Mouse (Mus musculus): Measurements from ENCODE around the gene Rsad1. TPM values are rescaled to one million over a fixed set of nuclear protein-coding genes. Genes with fewer than 3 reads are reported as not detected.

Rsad1 gene
- polyA plus RNA-seq, 1 experiment = 5.7 TPM

GRCm38 (mm10) chr11:94498093-94498996, 50.7 kb downstream of the Rsad1 start:
- peaks cover 6% of the 10 kb centered on the region; the same call in 1 of the 2 replicates for H3K27me3 ChIP-seq (ENCODE audit: control insufficient read depth, insufficient read depth, low read length)
- no peaks in the 10 kb centered on the region for H3K4me1 ChIP-seq (ENCODE audit: control insufficient read depth, insufficient read depth, insufficient read length)
- no peak overlapping the region for H3K27ac ChIP-seq (ENCODE audit: insufficient read depth, low read length)
- no peak for TF ChIP-seq POLR2A (IDR thresholded peaks at IDR 0.05; ENCODE audit: low read depth, low read length)
- no peak for TF ChIP-seq CTCF (IDR thresholded peaks at IDR 0.05; ENCODE audit: extremely low read depth, insufficient read depth, insufficient read length, insufficient replicate concordance)
- 36% methylated on average over 19 of the region's 19 CpGs for WGBS
- no peak overlapping the region for H3K4me3 ChIP-seq (ENCODE audit: extremely low read depth, insufficient read depth, insufficient read length)
- H3K36me3 ChIP-seq (ENCODE audit: control insufficient read depth, insufficient read depth, low read length) = no peaks in the 10 kb centered on the region
- no peak for DNase-seq (ENCODE audit: low read depth in 1 of 2, low spot score in 2 of 2)

DNA sequence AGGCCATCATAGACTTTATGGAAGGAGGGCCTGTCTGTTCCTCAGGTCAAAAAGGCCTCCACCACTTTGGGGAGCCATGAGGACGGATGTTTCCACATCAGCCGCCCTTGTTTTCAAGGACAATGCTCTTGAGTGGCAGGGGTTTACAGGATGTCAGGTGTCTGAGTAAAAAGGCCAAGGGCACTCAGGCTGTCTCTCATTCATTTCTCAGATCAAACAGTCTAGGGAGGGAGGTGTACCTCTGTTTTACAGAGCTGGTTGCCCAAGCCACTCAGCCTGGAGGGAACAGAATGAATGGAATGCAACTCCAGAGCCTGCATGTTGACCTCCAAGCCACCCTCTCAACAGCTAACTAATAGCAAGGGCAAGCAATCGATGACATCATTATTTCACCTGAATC, 53.6 kb downstream of the Rsad1 start:
- WGBS = 89% methylated on average over 3 of the region's 3 CpGs
- Histone ChIP-seq H3K4me3 (ENCODE audit: extremely low read depth, insufficient read depth, insufficient read length) (no peak overlapping the region), H3K4me1 (ENCODE audit: control insufficient read depth, insufficient read depth, insufficient read length) (peaks cover 5% of the 10 kb centered on the region; the same call in 1 of the 2 replicates), H3K27ac (ENCODE audit: insufficient read depth, low read length) (no peak overlapping the region), H3K36me3 (ENCODE audit: control insufficient read depth, insufficient read depth, low read length) (no peaks in the 10 kb centered on the region), H3K27me3 (ENCODE audit: control insufficient read depth, insufficient read depth, low read length) (peaks cover 9% of the 10 kb centered on the region; the same call in 1 of the 2 replicates)
- DNase-seq (ENCODE audit: low read depth in 1 of 2, low spot score in 2 of 2) = no peak
- TF ChIP-seq POLR2A (IDR thresholded peaks at IDR 0.05; ENCODE audit: low read depth, low read length) (no peak), CTCF (IDR thresholded peaks at IDR 0.05; ENCODE audit: extremely low read depth, insufficient read depth, insufficient read length, insufficient replicate concordance) (no peak)

- H3K4me3 ChIP-seq (ENCODE audit: extremely low read depth, insufficient read depth, insufficient read length) = no peak overlapping the region
- TF ChIP-seq CTCF (IDR thresholded peaks at IDR 0.05; ENCODE audit: extremely low read depth, insufficient read depth, insufficient read length, insufficient replicate concordance) = no peak
- no peak for TF ChIP-seq POLR2A (IDR thresholded peaks at IDR 0.05; ENCODE audit: low read depth, low read length)
- peaks cover 5% of the 10 kb centered on the region; the same call in 1 of the 2 replicates for H3K4me1 ChIP-seq (ENCODE audit: control insufficient read depth, insufficient read depth, insufficient read length)
- no peaks in the 10 kb centered on the region for H3K36me3 ChIP-seq (ENCODE audit: control insufficient read depth, insufficient read depth, low read length)
- H3K27ac ChIP-seq (ENCODE audit: insufficient read depth, low read length) = no peak overlapping the region
- WGBS = 34% methylated on average over 7 of the region's 7 CpGs
- H3K27me3 ChIP-seq (ENCODE audit: control insufficient read depth, insufficient read depth, low read length) = 0 out of 2 replicates have a peak, but pooled peaks cover 4% of the 10 kb centered on the region
- DNase-seq (ENCODE audit: low read depth in 1 of 2, low spot score in 2 of 2) = no peak
These were observed 57.3 kb downstream of the Rsad1 start for GRCm38 (mm10) chr11:94491749-94492099.

- Histone ChIP-seq H3K27me3 (ENCODE audit: control insufficient read depth, insufficient read depth, low read length) (0 out of 2 replicates have a peak, but pooled peaks cover 4% of the 10 kb centered on the region), H3K4me1 (ENCODE audit: control insufficient read depth, insufficient read depth, insufficient read length) (peaks cover 5% of the 10 kb centered on the region; the same call in 1 of the 2 replicates), H3K4me3 (ENCODE audit: extremely low read depth, insufficient read depth, insufficient read length) (no peak overlapping the region), H3K27ac (ENCODE audit: insufficient read depth, low read length) (no peak overlapping the region), H3K36me3 (ENCODE audit: control insufficient read depth, insufficient read depth, low read length) (no peaks in the 10 kb centered on the region)
- TF ChIP-seq POLR2A (IDR thresholded peaks at IDR 0.05; ENCODE audit: low read depth, low read length) (no peak), CTCF (IDR thresholded peaks at IDR 0.05; ENCODE audit: extremely low read depth, insufficient read depth, insufficient read length, insufficient replicate concordance) (no peak)
- WGBS = 4% methylated on average over 55 of the region's 55 CpGs
- no peak for DNase-seq (ENCODE audit: low read depth in 1 of 2, low spot score in 2 of 2)
These were observed 57.9 kb downstream of the Rsad1 start for GRCm38 (mm10) chr11:94491035-94491748.

Other genes starting within 250 kb of the Rsad1 start
- gene Luc7l3, start 227.3 kb downstream of the Rsad1 start, polyA plus RNA-seq (2012; rRNA removed) = 6.6 and 7.3 TPM in 2 replicates
- gene Ankrd40, start 221.3 kb downstream of the Rsad1 start, polyA plus RNA-seq (2012; rRNA removed) = 50.7 and 65.5 TPM in 2 replicates
- gene Abcc3, start 156.3 kb downstream of the Rsad1 start, polyA plus RNA-seq (2012; rRNA removed) = 44.5 and 58.7 TPM in 2 replicates
- gene Cacna1g, start 75.1 kb downstream of the Rsad1 start, polyA plus RNA-seq (2012; rRNA removed) = 9.8 and 12.0 TPM in 2 replicates
- gene Spata20, start 63.1 kb downstream of the Rsad1 start, polyA plus RNA-seq (2012; rRNA removed) = not detected in 2 replicates
- 0.23 and 0.39 TPM in 2 replicates for gene Epn3, start 49.3 kb downstream of the Rsad1 start, polyA plus RNA-seq (2012; rRNA removed)
- gene Mycbpap, start 27.5 kb downstream of the Rsad1 start, polyA plus RNA-seq (2012; rRNA removed) = 0.06 and 0.11 TPM in 2 replicates
- gene Chad, start 15.8 kb upstream of the Rsad1 start, polyA plus RNA-seq (2012; rRNA removed) = 0.11 and 0.20 TPM in 2 replicates
- gene Acsf2, start 52.6 kb upstream of the Rsad1 start, polyA plus RNA-seq (2012; rRNA removed) = 33.6 and 37.1 TPM in 2 replicates
- 29.3 and 31.4 TPM in 2 replicates for gene Lrrc59, start 80.5 kb upstream of the Rsad1 start, polyA plus RNA-seq (2012; rRNA removed)
- gene Mrpl27, start 104.5 kb upstream of the Rsad1 start, polyA plus RNA-seq (2012; rRNA removed) = 11.9 and 14.2 TPM in 2 replicates
- 1.8 and 2.3 TPM in 2 replicates for gene Eme1, start 104.7 kb upstream of the Rsad1 start, polyA plus RNA-seq (2012; rRNA removed)
- 25.7 and 34.0 TPM in 2 replicates for gene Xylt2, start 128.3 kb upstream of the Rsad1 start, polyA plus RNA-seq (2012; rRNA removed)
- not detected in 2 replicates for gene Gm11541, start 155.2 kb upstream of the Rsad1 start, polyA plus RNA-seq (2012; rRNA removed)
- gene Cdc34b, start 192.5 kb upstream of the Rsad1 start, polyA plus RNA-seq (2012; rRNA removed) = not detected in 2 replicates
- gene Tmem92, start 233.4 kb upstream of the Rsad1 start, polyA plus RNA-seq (2012; rRNA removed) = not detected in 2 replicates

All from spleen, adult 2 months (tissue).